Mouse (Mus musculus): ENCODE data around the gene Exoc3l4.
A peak's percentile ranks its signal among the peaks of the same experiment; 100 is the strongest.

Gene Exoc3l4

DNA sequence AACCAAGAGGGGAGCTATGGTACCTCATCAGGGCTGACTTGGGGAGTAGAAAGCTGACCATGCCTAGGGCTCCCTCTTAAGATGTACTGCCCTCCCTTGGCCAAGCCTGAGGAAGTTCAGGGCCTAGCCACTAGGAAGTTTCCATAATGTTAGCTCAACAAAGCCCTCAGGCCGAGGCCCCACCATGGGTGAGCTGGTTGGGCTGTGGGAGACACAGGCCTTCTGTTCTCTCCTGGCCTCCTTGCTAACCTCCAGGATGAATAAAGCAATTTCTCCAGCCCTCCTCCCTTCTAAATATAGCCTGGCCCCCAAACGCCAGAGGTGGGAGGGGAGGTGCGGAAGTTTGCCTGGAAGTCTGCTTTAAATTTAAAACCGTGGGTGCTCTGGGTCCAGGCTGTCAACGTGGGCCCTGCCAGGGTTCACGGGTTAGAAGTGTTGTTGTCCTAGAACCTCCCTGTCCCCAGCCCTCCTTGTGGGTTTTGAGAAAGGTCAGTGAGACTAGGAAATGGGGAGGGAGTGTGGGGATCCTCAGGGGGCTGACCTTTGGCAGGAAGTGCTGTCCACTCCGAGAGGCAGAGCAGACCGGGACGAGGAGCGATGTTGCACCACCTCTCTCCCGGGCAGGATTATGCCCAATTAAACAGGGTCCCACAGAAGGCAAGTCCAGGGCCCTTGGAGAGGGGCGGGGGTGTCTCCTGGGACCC is 4.1 kb upstream of the Exoc3l4 start:
- DNase-seq, result no peak

GRCm38 (mm10) chr12:111413300-111413699 is 3.5 kb upstream of the Exoc3l4 start:
- peak; percentile 88 for DNase-seq

GRCm38 (mm10) chr12:111419918-111420317 is 3.1 kb downstream of the Exoc3l4 start:
- DNase-seq, result no peak

DNA sequence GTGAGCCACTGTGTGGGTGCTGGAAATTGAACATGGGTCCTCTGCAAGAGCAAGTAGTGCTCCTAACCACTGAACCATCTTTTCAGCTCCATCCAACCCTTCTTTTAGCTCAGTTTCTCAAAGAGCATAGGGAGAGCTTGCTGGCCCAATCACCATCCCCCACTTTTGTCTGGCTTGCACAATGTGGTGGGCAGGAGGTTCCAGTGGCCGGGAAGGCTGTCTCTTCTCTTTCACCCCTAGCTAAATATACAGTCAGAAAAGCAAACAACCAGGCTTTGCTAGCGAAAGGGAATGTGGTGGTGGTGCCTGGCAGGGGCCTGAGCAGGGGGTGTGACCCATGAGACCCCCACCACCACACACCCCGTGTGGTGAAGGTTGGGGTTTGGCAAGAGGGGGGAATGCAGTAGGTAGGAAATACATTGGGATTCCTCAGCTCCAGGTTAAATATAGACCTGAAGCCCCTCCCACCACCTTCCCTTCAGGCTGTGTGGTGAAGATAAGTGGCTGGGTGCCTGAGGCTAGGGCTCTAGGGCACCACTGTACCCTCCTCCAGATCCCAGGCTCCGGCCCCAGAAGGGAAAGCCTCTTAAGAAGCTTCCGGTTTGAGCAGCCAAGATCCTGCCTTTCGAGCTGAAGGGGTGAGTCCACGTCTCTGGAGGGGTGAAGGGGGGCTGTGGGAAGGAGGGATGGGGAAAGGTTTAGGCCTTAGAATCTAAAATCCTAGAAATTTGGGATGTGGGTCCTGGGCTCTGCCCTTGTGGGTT is 4.3 kb downstream of the Exoc3l4 start:
- no peak for DNase-seq

DNA sequence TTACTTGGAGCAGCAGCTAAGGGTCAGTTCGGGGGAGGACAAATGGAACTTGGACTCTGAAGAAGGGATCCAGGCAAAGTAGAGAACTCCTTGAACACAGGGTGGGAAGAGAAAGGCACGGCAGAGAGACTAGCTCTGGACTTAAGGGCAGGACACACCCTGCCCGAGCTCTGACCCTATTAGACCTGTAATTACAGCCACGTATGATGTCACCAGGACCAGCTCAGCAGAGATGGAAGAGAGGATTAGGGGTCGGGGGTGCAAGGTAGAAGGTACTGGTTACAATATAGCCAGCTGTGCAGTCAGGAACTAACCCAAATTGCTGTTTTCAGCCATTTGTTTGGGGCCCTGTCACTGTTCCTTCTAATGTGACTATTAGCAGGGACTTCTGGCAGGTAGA is 6.0 kb downstream of the Exoc3l4 start:
- no peak for DNase-seq

GRCm38 (mm10) chr12:111423570-111424129 is 6.8 kb downstream of the Exoc3l4 start:
- no peak for DNase-seq

- no peak for DNase-seq
These were observed 7.7 kb downstream of the Exoc3l4 start for GRCm38 (mm10) chr12:111424547-111424946.

DNA sequence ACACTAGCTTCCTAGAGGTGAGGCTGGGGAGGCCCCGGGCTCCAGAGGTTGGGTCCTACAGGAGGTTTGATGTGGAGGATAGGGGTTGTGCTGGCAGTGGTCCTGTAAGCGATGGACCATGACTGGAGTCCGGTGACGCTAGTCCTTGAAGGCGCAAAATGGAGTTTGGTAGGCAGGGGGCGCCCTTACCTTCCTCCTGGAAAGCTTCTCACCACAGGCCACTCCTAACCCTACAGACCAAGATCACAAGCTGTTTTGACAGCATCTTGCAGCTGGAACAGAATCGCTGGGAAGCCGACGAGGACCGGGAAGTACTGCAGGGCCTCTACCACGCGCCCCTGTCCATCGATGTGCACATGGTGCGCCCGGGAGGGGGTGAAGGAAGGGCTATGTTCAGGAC is 8.4 kb downstream of the Exoc3l4 start:
- peak; percentile 86 for DNase-seq

DNA sequence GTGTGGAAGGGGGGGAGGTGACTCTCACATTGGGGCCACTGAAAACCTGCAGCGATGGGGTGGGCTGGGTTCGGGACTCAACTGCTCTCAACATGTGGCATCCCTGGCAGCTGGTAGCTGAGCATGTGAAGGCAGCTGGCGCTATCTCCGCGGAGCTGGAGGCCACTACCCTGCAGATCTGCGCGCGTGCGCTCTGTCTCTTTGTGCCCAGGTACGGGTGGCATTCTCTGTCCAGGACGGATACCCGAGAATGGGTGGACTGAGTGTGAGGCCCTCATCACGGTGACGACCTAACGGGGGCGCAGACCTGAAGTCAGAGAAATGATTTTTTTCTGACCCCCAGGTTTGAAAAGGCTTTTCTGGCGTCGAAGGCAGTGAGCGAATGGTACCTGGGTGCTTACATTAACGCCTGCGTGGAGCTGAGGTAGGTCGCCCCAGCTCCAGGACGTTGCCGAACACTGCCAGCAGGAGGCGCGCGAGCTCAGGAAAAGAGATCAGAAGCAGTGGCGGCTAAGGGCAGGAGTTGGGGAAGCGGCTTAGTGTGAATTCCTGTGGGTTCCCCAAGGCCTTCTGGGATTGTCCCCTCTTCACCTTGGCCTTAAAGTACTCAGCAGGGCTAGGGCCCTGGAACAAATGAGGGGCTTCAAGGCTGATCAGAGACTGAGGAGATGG is 9.1 kb downstream of the Exoc3l4 start:
- peak; percentile 90 for DNase-seq

DNA sequence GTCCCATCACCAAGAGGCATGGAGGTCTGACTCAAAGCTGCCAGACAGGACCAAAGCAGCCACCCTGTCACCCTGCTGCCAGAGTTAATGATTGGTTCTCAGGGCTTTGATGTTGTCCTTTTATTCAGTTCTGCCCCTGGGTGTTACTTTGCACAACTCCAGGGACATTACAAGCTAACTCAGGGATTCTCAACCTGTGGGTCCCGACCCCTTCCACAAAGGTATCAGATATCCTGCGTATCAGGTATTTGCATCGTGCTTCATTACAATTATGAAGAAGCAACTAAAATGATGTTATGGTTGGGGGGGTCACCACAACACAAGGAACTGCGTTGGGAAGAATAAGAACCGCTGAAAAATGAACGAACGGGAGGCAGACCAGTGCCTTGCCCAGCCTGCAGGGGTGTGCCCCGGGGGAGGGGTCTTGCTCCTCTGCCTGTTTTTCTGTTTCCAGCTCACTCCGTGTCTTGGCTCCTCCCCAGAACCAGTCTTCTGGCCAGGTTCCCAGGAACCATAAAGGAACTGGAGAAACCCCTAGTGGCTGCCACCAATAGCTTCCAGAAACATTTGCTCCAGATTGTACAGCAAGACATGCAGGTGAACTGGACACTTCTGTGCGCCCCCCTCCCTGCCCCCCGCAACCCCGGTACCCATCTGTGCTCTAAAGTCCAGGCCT is 10.8 kb downstream of the Exoc3l4 start:
- DNase-seq, result peak; percentile 67

DNA sequence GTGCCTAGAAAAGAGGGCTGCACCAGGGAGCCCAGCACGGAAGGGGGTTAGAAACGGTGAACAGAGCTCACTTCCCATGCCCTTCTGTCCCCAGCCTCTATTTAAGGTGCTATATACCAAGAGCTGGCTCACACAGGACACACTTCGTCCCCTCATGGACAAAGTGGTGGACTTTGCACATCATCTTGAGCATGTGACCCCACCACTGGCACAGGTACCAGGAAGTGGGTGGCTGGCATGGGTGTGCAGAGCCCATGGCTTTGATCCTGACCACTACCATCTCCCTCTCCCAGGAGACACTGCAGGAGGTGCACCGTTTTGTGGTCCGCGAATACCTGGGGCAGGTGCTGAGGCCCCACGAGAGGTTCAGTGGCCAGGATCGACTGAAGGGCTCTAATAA is 11.5 kb downstream of the Exoc3l4 start:
- DNase-seq, result peak; percentile 63

DNA sequence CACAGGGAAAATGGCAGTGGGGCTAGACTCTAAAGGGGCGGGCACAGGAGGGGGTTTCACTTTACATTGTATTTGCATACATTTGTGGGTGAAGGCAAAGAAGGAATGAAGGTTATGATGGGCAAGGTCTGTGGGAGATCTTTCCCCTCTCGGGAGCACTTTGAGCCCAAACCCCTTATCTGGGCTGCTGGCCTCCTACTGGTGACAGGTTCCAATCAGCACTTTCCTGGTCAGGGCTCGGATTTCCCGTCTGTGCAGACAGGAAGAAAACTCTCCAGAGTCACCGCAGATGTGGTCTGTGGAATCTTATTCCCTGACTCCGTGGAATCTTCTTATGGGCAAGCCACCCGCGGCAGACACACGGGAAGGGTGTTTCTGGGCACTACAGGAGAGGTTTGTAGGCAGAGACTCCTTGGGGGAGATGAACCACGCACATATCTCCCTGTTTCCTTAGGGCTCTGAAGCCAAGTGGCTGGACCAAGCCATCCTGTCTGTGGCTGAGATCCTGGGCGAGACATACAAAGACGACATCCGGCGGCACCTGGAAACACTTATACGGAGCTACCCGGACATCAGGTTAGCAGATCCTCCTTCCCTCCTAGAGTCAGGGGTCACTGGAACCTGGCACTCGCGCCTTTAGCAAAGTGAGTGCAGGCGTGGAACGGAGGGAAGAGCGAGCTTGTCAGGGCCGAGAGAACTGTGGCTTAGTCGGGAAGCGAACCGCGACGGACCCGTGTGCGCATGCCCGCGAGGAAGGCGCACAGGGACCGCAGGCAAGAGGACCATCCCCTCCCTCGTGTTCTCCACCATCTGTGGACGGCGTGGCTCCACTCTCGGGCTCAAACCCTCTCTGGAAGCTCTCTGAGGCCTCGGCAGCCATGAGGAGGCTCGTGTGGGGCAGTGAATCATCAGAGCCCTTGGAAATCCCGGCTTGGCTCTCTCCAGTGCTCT is 12.4 kb downstream of the Exoc3l4 start:
- DNase-seq, result peak; percentile 50

DNA sequence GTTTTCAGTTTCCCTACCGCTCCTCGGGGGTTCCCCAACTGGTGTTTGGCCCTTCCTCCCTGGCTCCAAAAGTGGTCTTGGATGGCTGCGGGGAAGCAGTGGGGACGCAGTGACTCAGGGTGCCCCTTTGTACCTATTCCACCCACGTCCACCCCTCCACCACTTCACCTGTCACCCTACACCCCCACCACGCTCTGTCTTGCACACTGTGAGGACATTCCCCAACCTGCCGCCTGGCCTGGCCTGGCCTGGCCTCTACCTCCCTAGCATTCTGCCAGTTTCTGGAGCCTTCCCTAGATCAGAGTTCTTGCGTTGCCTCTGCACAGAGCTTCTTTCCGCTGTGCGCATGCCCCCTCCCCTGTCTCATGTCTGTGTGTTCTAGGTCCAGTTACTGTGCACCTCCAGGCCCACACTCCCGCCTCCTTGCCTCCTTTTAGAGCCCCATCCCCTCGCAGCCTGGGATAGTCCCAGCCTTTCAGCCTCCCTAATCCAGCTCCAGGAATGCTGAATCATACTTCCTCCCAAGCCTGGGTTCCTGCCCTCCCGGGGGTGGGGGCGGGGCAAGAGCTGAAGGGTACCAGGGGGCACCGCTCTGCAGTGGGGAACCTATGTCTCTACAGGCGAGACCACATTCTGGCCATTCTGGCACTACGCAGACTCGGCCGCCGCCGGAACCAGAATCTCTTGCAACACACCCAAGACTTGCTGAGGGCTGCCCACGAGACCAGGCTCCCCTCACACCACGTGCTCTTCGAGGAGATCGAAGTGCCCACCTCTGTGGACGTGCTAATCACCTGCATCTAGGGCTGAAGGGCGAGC is 13.4 kb downstream of the Exoc3l4 start:
- DNase-seq, result peak; percentile 54

- peak; percentile 66 for DNase-seq
These were observed 14.3 kb downstream of the Exoc3l4 start for GRCm38 (mm10) chr12:111430868-111431817.

GRCm38 (mm10) chr12:111432097-111432496 is 15.3 kb downstream of the Exoc3l4 start:
- DNase-seq, result peak; percentile 70

- no peak for DNase-seq
These were observed 16.0 kb downstream of the Exoc3l4 start for GRCm38 (mm10) chr12:111432751-111433331.

DNA sequence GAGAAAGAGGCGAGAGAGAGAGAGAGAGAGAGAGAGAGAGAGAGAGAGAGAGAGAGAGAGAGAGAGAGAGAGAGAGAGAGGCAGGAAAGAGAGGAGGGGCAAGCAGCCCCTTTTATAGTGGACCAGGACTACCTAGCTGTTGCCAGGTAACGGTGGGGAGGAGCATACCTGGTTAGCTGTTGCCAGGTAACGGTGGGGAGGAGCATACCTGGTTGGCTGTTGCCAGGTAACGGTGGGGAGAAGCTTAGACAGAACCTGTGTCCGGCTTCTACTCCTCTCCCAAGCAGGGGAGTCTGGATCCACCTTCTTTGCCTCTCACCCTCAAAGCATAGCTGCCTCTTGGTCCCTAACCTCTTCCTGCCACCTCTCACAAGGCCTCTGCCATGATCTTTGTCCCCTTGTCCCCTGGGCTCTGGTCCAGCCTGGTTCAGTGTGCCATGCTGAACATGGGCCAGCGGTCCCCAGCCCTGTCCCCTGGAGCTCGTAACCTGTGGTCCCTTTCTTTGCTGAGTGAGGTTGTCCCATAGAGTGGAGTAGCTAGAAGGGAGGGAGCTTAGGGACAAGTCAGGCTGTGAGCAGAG is 17.4 kb downstream of the Exoc3l4 start:
- peak; percentile 57 for DNase-seq

DNA sequence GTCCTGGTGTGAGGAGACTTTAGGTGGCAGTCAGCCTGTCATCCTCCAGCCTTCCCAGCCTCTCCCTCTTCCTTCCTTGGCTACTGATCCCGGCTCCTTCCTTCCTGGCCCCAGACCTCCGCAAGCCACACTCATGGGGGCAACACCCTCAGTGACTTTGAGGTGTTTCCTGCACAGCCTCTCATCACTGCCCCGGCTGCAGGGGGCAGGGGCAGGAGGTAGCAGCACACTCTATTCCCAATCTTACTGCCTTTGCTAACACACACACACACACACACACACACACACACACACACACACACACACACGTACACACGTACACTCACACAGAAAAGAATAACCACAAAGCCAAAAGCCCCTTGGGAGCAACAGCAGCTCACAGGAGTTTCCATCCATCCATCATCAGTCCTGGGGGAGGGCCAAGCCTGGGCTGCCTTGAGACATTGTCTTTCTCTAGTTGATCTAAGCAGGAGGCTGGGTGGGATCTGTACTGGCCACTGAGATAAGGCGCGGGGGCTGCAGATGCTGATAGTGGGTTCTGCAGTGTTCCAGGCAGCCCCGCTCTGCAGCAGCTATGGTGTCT is 18.0 kb downstream of the Exoc3l4 start:
- DNase-seq, result peak; percentile 70
